Mouse (Mus musculus) skeletal muscle tissue, adult 2 months (tissue): ENCODE data around the gene Tacr1.
"Not testable (repeated sequence)": the region's sequence is repeated elsewhere in the genome, so short reads cannot be mapped to it uniquely, and the experiment has no call there.

Experiments
- DNase-seq: peaks from one replicate; pipeline ENCODE4 v3.0.0-alpha.2; 2012; ENCODE audit warnings: low read depth, low spot score

The Tacr1 gene

GRCm38 (mm10) chr6:82401595-82402451, at the start of gene Tacr1:
Gene Tacr1 (plus strand): TSS chr6:82402334.
- DNase-seq, result no peak

GRCm38 (mm10) chr6:82376144-82376543, 26.0 kb upstream of the Tacr1 start:
- no peak for DNase-seq

GRCm38 (mm10) chr6:82383556-82383955, 18.6 kb upstream of the Tacr1 start:
- DNase-seq, result no peak

- DNase-seq, result no peak
These were observed 664 bp downstream of the Tacr1 start for GRCm38 (mm10) chr6:82402501-82403495.

- no peak for DNase-seq
These were observed 16.2 kb downstream of the Tacr1 start for GRCm38 (mm10) chr6:82418367-82418766.

- DNase-seq, result no peak
These were observed 18.1 kb downstream of the Tacr1 start for GRCm38 (mm10) chr6:82420222-82420621.

GRCm38 (mm10) chr6:82428890-82429289, 26.8 kb downstream of the Tacr1 start:
- DNase-seq, result no peak

GRCm38 (mm10) chr6:82429766-82430165, 27.6 kb downstream of the Tacr1 start:
- no peak for DNase-seq

- no peak for DNase-seq
These were observed 35.0 kb downstream of the Tacr1 start for GRCm38 (mm10) chr6:82437174-82437573.

GRCm38 (mm10) chr6:82452206-82453095, 50.3 kb downstream of the Tacr1 start:
- not testable (repeated sequence) for DNase-seq

- no peak for DNase-seq
These were observed 53.1 kb downstream of the Tacr1 start for GRCm38 (mm10) chr6:82455245-82455644.

GRCm38 (mm10) chr6:82457163-82457763, 55.1 kb downstream of the Tacr1 start:
- DNase-seq, result no peak

- no peak for DNase-seq
These were observed 56.7 kb downstream of the Tacr1 start for GRCm38 (mm10) chr6:82458762-82459389.

GRCm38 (mm10) chr6:82463171-82463570, 61.0 kb downstream of the Tacr1 start:
- DNase-seq, result no peak

- DNase-seq, result no peak
These were observed 72.3 kb downstream of the Tacr1 start for GRCm38 (mm10) chr6:82474477-82474876.

- no peak for DNase-seq
These were observed 81.7 kb downstream of the Tacr1 start for GRCm38 (mm10) chr6:82483842-82484241.

- no peak for DNase-seq
These were observed 92.3 kb downstream of the Tacr1 start for GRCm38 (mm10) chr6:82494481-82494880.

GRCm38 (mm10) chr6:82510843-82511416, 108.8 kb downstream of the Tacr1 start:
- no peak for DNase-seq

- no peak for DNase-seq
These were observed 117.5 kb downstream of the Tacr1 start for GRCm38 (mm10) chr6:82519626-82520025.

GRCm38 (mm10) chr6:82522567-82522966, 120.4 kb downstream of the Tacr1 start:
- DNase-seq, result no peak
